Mouse (Mus musculus): ENCODE measurements around the gene Mlx. TPM values are rescaled to one million over a fixed set of nuclear protein-coding genes. Genes with fewer than 3 reads are reported as not detected.

The Mlx gene
- polyA plus RNA-seq, 1 experiment from 2014 or later, result 60.5 TPM

- Histone ChIP-seq H3K9ac (replicated peaks) (no peak overlapping the region), H3K9me3 (no peaks in the 10 kb centered on the region), H3K4me1 (no peaks in the 10 kb centered on the region), H3K4me3 (no peak overlapping the region), H3K4me2 (replicated peaks) (no peak overlapping the region), H3K27me3 (no peaks in the 10 kb centered on the region), H3K27ac (replicated peaks) (no peak overlapping the region), H3K36me3 (peaks cover 82% of the 10 kb centered on the region)
- no peak for ATAC-seq (ENCODE audit: low FRiP score, low read depth)
- whole genome bisulfite sequencing, result 32% methylated on average over 5 of the region's 5 CpGs
Measured at GRCm38 (mm10) chr11:101057860-101058259, 29.2 kb upstream of the Mlx start.

DNA sequence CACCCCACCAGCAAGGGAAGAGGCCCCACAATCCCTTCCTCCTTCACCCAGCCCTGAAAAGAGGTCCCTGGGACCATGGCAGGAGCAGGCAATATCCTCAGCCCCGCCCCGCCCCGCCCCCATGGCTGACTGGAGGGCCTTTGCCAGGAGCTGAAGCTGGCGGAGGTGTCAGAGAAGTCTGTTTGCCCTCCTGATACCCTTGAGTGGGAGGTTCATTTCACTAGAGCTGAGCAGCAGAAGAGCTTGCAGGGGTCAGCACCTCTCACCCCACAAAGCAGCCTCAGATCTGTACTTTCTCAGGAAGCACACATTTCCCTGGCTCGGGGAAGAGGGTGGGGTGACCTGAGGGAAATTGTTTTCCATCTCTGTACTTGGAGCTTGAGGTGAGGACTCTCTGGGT lies 28.4 kb upstream of the Mlx start:
- peaks cover 82% of the 10 kb centered on the region for H3K36me3 ChIP-seq
- H3K4me1 ChIP-seq, result no peaks in the 10 kb centered on the region
- no peak overlapping the region for H3K27ac ChIP-seq (replicated peaks)
- no peak overlapping the region for H3K9ac ChIP-seq (replicated peaks)
- H3K27me3 ChIP-seq, result no peaks in the 10 kb centered on the region
- H3K9me3 ChIP-seq, result no peaks in the 10 kb centered on the region
- no peak for ATAC-seq (ENCODE audit: low FRiP score, low read depth)
- WGBS, result 86% methylated on average over 5 of the region's 5 CpGs
- H3K4me2 ChIP-seq (replicated peaks), result no peak overlapping the region
- no peak overlapping the region for H3K4me3 ChIP-seq

- no peak overlapping the region for H3K9ac ChIP-seq (replicated peaks)
- H3K36me3 ChIP-seq, result peaks cover 84% of the 10 kb centered on the region
Measured at GRCm38 (mm10) chr11:101059473-101059872, 27.6 kb upstream of the Mlx start.

GRCm38 (mm10) chr11:101060126-101060525 lies 27.0 kb upstream of the Mlx start:
- Histone ChIP-seq H3K36me3 (peaks cover 79% of the 10 kb centered on the region), H3K27ac (replicated peaks) (peak overlapping the region; percentile 40; the same call in 1 of the 2 replicates)
- ATAC-seq (ENCODE audit: low FRiP score, low read depth), result no peak

More at GRCm38 (mm10) chr11:101059473-101059872, 27.6 kb upstream of the Mlx start:
- H3K9me3 ChIP-seq, result no peaks in the 10 kb centered on the region
- H3K4me2 ChIP-seq (replicated peaks), result no peak overlapping the region
- no peak for ATAC-seq (ENCODE audit: low FRiP score, low read depth)
- WGBS, result 74% methylated on average over 10 of the region's 10 CpGs
- H3K4me3 ChIP-seq, result no peak overlapping the region
- no peaks in the 10 kb centered on the region for H3K27me3 ChIP-seq
- no peaks in the 10 kb centered on the region for H3K4me1 ChIP-seq
- H3K27ac ChIP-seq (replicated peaks), result no peak overlapping the region

DNA sequence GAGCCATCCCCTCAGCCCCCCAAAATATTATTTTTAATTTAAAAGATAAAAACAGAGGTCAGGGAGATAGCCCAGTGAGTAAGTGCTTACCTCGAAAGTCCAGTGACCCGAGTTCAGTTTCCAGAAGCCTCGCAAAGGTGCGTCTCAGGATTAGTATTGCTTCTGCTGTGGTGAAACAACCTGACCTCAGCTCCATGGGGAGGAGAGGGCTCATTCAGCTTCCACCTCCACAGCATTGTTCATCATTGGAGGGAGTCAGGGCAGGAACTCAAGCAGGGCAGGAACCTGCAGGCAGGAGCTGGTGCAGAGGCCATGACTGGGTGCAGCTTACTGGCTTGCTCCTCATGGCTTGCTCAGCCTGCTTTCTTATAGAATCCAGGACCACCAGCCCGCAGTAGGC lies 26.0 kb upstream of the Mlx start:
- Histone ChIP-seq H3K9me3 (no peaks in the 10 kb centered on the region), H3K9ac (replicated peaks) (no peak overlapping the region), H3K4me2 (replicated peaks) (no peak overlapping the region), H3K27ac (replicated peaks) (no peak overlapping the region), H3K27me3 (no peaks in the 10 kb centered on the region), H3K36me3 (peaks cover 72% of the 10 kb centered on the region), H3K4me3 (no peak overlapping the region), H3K4me1 (no peaks in the 10 kb centered on the region)
- 90% methylated on average over 5 of the region's 5 CpGs for WGBS
- ATAC-seq (ENCODE audit: low FRiP score, low read depth), result no peak

More at GRCm38 (mm10) chr11:101060126-101060525, 27.0 kb upstream of the Mlx start:
- 75% methylated on average over 8 of the region's 8 CpGs for WGBS
- Histone ChIP-seq H3K27me3 (no peaks in the 10 kb centered on the region), H3K4me1 (no peaks in the 10 kb centered on the region), H3K9me3 (no peaks in the 10 kb centered on the region), H3K4me3 (no peak overlapping the region), H3K4me2 (replicated peaks) (no peak overlapping the region), H3K9ac (replicated peaks) (no peak overlapping the region)

DNA sequence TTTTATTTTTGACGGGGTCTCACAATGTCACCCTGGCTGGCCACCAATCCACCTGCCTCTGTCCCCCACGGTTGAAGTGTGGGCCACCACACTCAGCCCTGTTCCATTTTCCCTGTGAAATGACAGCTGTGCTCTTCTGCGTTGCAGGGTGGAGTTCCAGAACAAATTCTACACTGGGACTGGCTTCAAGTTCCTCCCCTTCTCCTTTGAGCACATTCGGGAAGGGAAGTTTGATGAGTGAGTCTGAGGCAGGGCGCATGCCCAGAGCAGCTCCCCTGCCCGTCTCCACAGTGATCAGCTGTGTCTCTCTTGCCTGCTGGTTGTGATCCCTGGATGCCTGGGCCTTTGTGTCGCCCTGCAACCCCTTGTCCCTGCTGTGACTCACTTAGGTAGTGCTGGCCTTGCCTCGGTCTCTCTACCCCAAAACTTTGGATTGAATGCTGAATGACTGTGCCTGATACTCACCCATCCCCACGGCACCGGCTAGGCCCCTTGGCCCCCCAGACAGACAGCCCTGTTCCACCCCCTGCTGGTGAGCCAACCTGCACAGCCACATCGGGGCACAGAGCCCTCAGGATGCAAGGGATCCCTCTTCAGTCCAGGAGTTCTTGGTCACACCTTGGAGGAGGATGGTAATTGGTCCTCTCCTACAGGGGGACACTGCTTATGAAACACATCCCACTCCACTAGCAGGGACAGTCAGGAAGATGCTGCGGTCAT lies 24.8 kb upstream of the Mlx start:
- WGBS, result 80% methylated on average over 12 of the region's 12 CpGs
- Histone ChIP-seq H3K36me3 (peaks cover 61% of the 10 kb centered on the region), H3K27me3 (no peaks in the 10 kb centered on the region), H3K9me3 (no peaks in the 10 kb centered on the region), H3K4me3 (no peak overlapping the region), H3K4me2 (replicated peaks) (no peak overlapping the region), H3K9ac (replicated peaks) (no peak overlapping the region), H3K4me1 (peaks cover 5% of the 10 kb centered on the region; the same call in 1 of the 2 replicates), H3K27ac (replicated peaks) (no peak overlapping the region)
- ATAC-seq (ENCODE audit: low FRiP score, low read depth), result no peak

GRCm38 (mm10) chr11:101062971-101063675 lies 24.0 kb upstream of the Mlx start:
- Histone ChIP-seq H3K27ac (replicated peaks) (peak overlapping the region; percentile 58), H3K4me3 (no peak overlapping the region), H3K27me3 (peaks cover 6% of the 10 kb centered on the region), H3K9ac (replicated peaks) (no peak overlapping the region), H3K4me1 (peaks cover 5% of the 10 kb centered on the region; the same call in 1 of the 2 replicates), H3K36me3 (peaks cover 61% of the 10 kb centered on the region), H3K4me2 (replicated peaks) (no peak overlapping the region), H3K9me3 (no peaks in the 10 kb centered on the region)
- WGBS, result 79% methylated on average over 14 of the region's 14 CpGs
- ATAC-seq (ENCODE audit: low FRiP score, low read depth), result no peak

DNA sequence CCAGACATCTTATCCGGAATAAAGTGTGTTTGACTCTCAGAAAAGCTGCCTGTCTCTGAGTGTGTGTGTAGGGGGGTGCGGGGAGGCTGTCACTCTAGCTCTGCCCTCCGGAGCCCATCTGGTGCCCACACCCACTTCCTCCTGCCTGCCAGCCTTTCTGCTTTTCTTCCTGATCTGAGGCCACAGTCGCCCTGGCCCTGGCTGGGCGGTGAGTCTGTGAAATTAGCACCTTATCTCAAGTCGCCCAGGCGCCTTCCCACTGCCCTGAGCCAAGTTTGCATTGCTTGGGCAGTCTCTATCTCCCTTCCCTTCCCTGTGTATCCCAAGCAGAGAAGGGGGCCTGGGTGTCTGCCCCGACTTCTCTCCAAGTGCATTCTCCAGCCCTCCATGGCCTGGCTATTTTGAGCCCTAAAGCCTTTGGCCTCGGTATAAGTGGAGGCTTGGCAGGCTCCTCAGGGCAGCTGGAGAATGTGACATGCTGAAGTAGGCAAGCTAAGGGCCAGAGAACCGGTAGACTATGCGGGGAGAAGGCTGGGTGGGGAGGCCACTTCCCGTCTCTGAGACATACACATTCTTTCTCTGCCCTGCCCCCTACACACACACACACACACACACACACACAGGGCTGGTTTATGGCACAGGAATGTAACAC lies 23.3 kb upstream of the Mlx start:
- no peak for ATAC-seq (ENCODE audit: low FRiP score, low read depth)
- Histone ChIP-seq H3K27ac (replicated peaks) (peak overlapping the region; percentile 58), H3K9me3 (no peaks in the 10 kb centered on the region), H3K27me3 (peaks cover 8% of the 10 kb centered on the region), H3K4me1 (peaks cover 5% of the 10 kb centered on the region; the same call in 1 of the 2 replicates), H3K36me3 (peaks cover 55% of the 10 kb centered on the region), H3K4me2 (replicated peaks) (no peak overlapping the region), H3K9ac (replicated peaks) (no peak overlapping the region), H3K4me3 (no peak overlapping the region)
- WGBS, result 69% methylated on average over 12 of the region's 12 CpGs

- Histone ChIP-seq H3K9me3 (no peaks in the 10 kb centered on the region), H3K4me1 (peaks cover 7% of the 10 kb centered on the region), H3K27me3 (peaks cover 8% of the 10 kb centered on the region), H3K27ac (replicated peaks) (0 out of 2 replicates have a peak overlapping the region, but pooled peaks have one; percentile 58), H3K4me2 (replicated peaks) (no peak overlapping the region), H3K4me3 (no peak overlapping the region), H3K9ac (replicated peaks) (no peak overlapping the region), H3K36me3 (peaks cover 48% of the 10 kb centered on the region)
- 88% methylated on average over 4 of the region's 4 CpGs for WGBS
- no peak for ATAC-seq (ENCODE audit: low FRiP score, low read depth)
Measured at GRCm38 (mm10) chr11:101064462-101064861, 22.6 kb upstream of the Mlx start.

DNA sequence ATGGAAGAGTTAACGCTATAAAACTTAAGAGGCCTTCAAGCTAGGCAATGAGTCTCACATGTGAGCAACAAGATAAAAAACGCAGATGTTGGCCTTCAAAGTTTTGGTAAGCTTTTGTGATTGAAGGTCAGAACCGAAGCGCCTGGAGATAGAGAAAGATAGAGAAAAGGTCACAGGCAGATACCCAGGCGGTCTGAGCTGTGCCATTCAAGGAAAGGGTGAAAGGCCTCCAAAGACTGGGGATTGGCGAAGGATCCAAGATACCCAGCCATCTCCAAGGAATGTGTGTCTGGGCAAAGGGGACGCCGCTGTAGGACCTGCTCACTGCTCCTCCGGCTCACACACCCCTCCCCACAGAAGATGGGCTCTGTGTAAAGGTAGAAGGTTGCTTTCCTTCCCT lies 22.1 kb upstream of the Mlx start:
- H3K9ac ChIP-seq (replicated peaks), result no peak overlapping the region
- 92% methylated on average over 9 of the region's 9 CpGs for WGBS
- no peak for ATAC-seq (ENCODE audit: low FRiP score, low read depth)
- peaks cover 8% of the 10 kb centered on the region for H3K4me1 ChIP-seq
- H3K9me3 ChIP-seq, result no peaks in the 10 kb centered on the region
- H3K4me2 ChIP-seq (replicated peaks), result no peak overlapping the region
- H3K36me3 ChIP-seq, result peaks cover 43% of the 10 kb centered on the region
- H3K27me3 ChIP-seq, result peaks cover 8% of the 10 kb centered on the region
- H3K27ac ChIP-seq (replicated peaks), result no peak overlapping the region
- H3K4me3 ChIP-seq, result no peak overlapping the region

- ATAC-seq (ENCODE audit: low FRiP score, low read depth), result 0 out of 2 replicates have a peak, but pooled peaks have one; percentile 41
- peaks cover 20% of the 10 kb centered on the region for H3K27me3 ChIP-seq
- H3K9me3 ChIP-seq, result no peaks in the 10 kb centered on the region
- H3K4me3 ChIP-seq, result peak overlapping the region; percentile 35
- WGBS, result 14% methylated on average over 18 of the region's 18 CpGs
- H3K9ac ChIP-seq (replicated peaks), result no peak overlapping the region; the same call in 1 of the 2 replicates
- peaks cover 18% of the 10 kb centered on the region for H3K4me1 ChIP-seq
- H3K27ac ChIP-seq (replicated peaks), result 0 out of 2 replicates have a peak overlapping the region, but pooled peaks have one; percentile 22
- peaks cover 25% of the 10 kb centered on the region for H3K36me3 ChIP-seq
- peak overlapping the region; percentile 60 for H3K4me2 ChIP-seq (replicated peaks)
Measured at GRCm38 (mm10) chr11:101066549-101067412, 20.3 kb upstream of the Mlx start.
